Comparison of ENCODE assay signal across 9 mouse cellular contexts in genomic region chr17:31535358-31535757, GRCm38 (mm10). TPM values are rescaled to one million over a fixed set of nuclear protein-coding genes. Genes with fewer than 3 reads are reported as not detected.
DNase-seq lines count a peak whose midpoint lies in the region; ATAC-seq lines count a peak whose summit lies in the region.
"Had no signal": no experiment of that assay in that cellular context is flagged by ENCODE, and none has a peak within 500 bp of the region (broad histone marks: within the 10 kb centered on the region; RNA-seq: fewer than 3 reads in every experiment).

No protein-coding gene starts in this region.

- WGBS in heart, embryonic 13.5 days: 52% methylated on average over 4 of the region's 4 CpGs
- WGBS in embryonic facial prominence, embryonic 11.5 days: 74% methylated on average over 4 of the region's 4 CpGs
- 59% methylated on average over 4 of the region's 4 CpGs for WGBS in hindbrain, embryonic 16.5 days
- 56% methylated on average over 4 of the region's 4 CpGs for WGBS in midbrain, embryonic 15.5 days

- no peak overlapping the region for H3K9ac ChIP-seq in heart, embryonic 13.5 days
- H3K9ac ChIP-seq in embryonic facial prominence, embryonic 11.5 days (replicated peaks; ENCODE audit: low read length): no peak overlapping the region
- no peak overlapping the region for H3K9ac ChIP-seq in hindbrain, embryonic 16.5 days (ENCODE audit: low read depth, low read length)
- no peak overlapping the region for H3K9ac ChIP-seq in midbrain, embryonic 15.5 days
- H3K9ac ChIP-seq: liver, embryonic 14.5 days had no signal

- no peak for ATAC-seq in heart, embryonic 13.5 days (ENCODE audit: extremely low read depth, insufficient number of reproducible peaks, low FRiP score, low TSS enrichment)
- 0 out of 2 replicates have a peak, but pooled peaks have one; percentile 22 for ATAC-seq in embryonic facial prominence, embryonic 11.5 days (replicated peaks; ENCODE audit: insufficient number of reproducible peaks, low FRiP score, low TSS enrichment, low read depth)
- ATAC-seq in hindbrain, embryonic 16.5 days: peak; percentile 35
- ATAC-seq in midbrain, embryonic 15.5 days (replicated peaks): peak; percentile 32
- ATAC-seq in cerebellum, adult (ENCODE audit: insufficient number of reproducible peaks, low FRiP score, low TSS enrichment): no peak

- no peak overlapping the region for H3K4me3 ChIP-seq in heart, embryonic 13.5 days
- H3K4me3 ChIP-seq in embryonic facial prominence, embryonic 11.5 days (ENCODE audit: low read depth, low read length): no peak overlapping the region
- no peak overlapping the region for H3K4me3 ChIP-seq in hindbrain, embryonic 16.5 days (ENCODE audit: low read length)
- H3K4me3 ChIP-seq in midbrain, embryonic 15.5 days: no peak overlapping the region

- no peak for DNase-seq in heart, postnatal 4 days
- DNase-seq in embryonic facial prominence, embryonic 11.5 days (ENCODE audit: low spot score): no peak
- DNase-seq in cerebellum, adult 9-10 months: no peak
- DNase-seq in retina, postnatal 1 day: no peak

- H3K27me3 ChIP-seq in heart, embryonic 13.5 days (replicated peaks): no peaks in the 10 kb centered on the region
- no peaks in the 10 kb centered on the region for H3K27me3 ChIP-seq in embryonic facial prominence, embryonic 11.5 days (ENCODE audit: control insufficient read depth, insufficient read depth, low read length)
- H3K27me3 ChIP-seq in hindbrain, embryonic 16.5 days (replicated peaks; ENCODE audit: control insufficient read depth, insufficient read depth, low read length): no peaks in the 10 kb centered on the region
- no peaks in the 10 kb centered on the region for H3K27me3 ChIP-seq in midbrain, embryonic 15.5 days (replicated peaks)

- H3K9me3 ChIP-seq in heart, embryonic 13.5 days: no peaks in the 10 kb centered on the region
- no peaks in the 10 kb centered on the region for H3K9me3 ChIP-seq in embryonic facial prominence, embryonic 11.5 days (replicated peaks; ENCODE audit: control insufficient read depth, low read length)
- H3K9me3 ChIP-seq in hindbrain, embryonic 16.5 days (ENCODE audit: control insufficient read depth, low read length): no peaks in the 10 kb centered on the region
- H3K9me3 ChIP-seq in midbrain, embryonic 15.5 days: no peaks in the 10 kb centered on the region

- peaks cover 21% of the 10 kb centered on the region for H3K36me3 ChIP-seq in heart, embryonic 13.5 days
- H3K36me3 ChIP-seq in embryonic facial prominence, embryonic 11.5 days (replicated peaks; ENCODE audit: control insufficient read depth, insufficient read depth, low read depth, low read length): 0 out of 2 replicates have a peak, but pooled peaks cover 3% of the 10 kb centered on the region
- peaks cover 6% of the 10 kb centered on the region for H3K36me3 ChIP-seq in hindbrain, embryonic 16.5 days (ENCODE audit: control insufficient read depth, insufficient read depth, low read length)
- peaks cover 7% of the 10 kb centered on the region; the same call in 1 of the 2 replicates for H3K36me3 ChIP-seq in midbrain, embryonic 15.5 days (replicated peaks)

- H3K4me1 ChIP-seq in heart, embryonic 13.5 days: peaks cover 11% of the 10 kb centered on the region
- H3K4me1 ChIP-seq in embryonic facial prominence, embryonic 11.5 days (ENCODE audit: control insufficient read depth, insufficient read depth, low read length): peaks cover 5% of the 10 kb centered on the region; the same call in 1 of the 2 replicates
- peaks cover 11% of the 10 kb centered on the region for H3K4me1 ChIP-seq in hindbrain, embryonic 16.5 days (ENCODE audit: control insufficient read depth, insufficient read depth, low read depth, low read length)
- peaks cover 14% of the 10 kb centered on the region for H3K4me1 ChIP-seq in midbrain, embryonic 15.5 days

- H3K4me2 ChIP-seq in heart, embryonic 13.5 days: peak overlapping the region; percentile 27; the same call in 1 of the 2 replicates
- no peak overlapping the region for H3K4me2 ChIP-seq in embryonic facial prominence, embryonic 11.5 days (ENCODE audit: low read depth, low read length)
- peak overlapping the region; percentile 26; the same call in 1 of the 2 replicates for H3K4me2 ChIP-seq in hindbrain, embryonic 16.5 days (ENCODE audit: low read length)
- H3K4me2 ChIP-seq in midbrain, embryonic 15.5 days: peak overlapping the region; percentile 13; the same call in 1 of the 2 replicates

- peak overlapping the region; percentile 82 for H3K27ac ChIP-seq in heart, embryonic 13.5 days (replicated peaks)
- peak overlapping the region; percentile 52; the same call in 1 of the 2 replicates for H3K27ac ChIP-seq in embryonic facial prominence, embryonic 11.5 days (replicated peaks; ENCODE audit: low read depth, low read length)
- peak overlapping the region; percentile 87 for H3K27ac ChIP-seq in hindbrain, embryonic 16.5 days (ENCODE audit: low read depth, low read length)
- H3K27ac ChIP-seq in midbrain, embryonic 15.5 days: peak overlapping the region; percentile 84
- H3K27ac ChIP-seq: liver, embryonic 14.5 days had no signal

RNA-seq across cellular contexts. Expression of gene Ndufv3, which starts 15.4 kb away (rescaled TPM):
- polyA plus RNA-seq in heart, embryonic 13.5 days (2015; fragmentation: Nextera tagmentation; extraction: Ambion mirVana): 523 and 604 TPM in 2 replicates
- total RNA-seq in heart, postnatal 4 days (2021): 100 to 1,000 TPM; 873 to 920 TPM
- 206 and 237 TPM in 2 replicates for polyA plus RNA-seq in embryonic facial prominence, embryonic 11.5 days (2014; fragmentation: Nextera tagmentation; extraction: Ambion mirVana)
- polyA plus RNA-seq in hindbrain, embryonic 16.5 days (2015; fragmentation: Nextera tagmentation; extraction: Ambion mirVana): 431 and 478 TPM in 2 replicates
- polyA plus RNA-seq in midbrain, embryonic 15.5 days (2015; fragmentation: Nextera tagmentation; extraction: Ambion mirVana): 426 and 433 TPM in 2 replicates

RNA-seq across cellular contexts. Expression of gene Wdr4, which starts 15.6 kb away (rescaled TPM):
- 21.9 and 24.0 TPM in 2 replicates for polyA plus RNA-seq in heart, embryonic 13.5 days (2015; fragmentation: Nextera tagmentation; extraction: Ambion mirVana)
- total RNA-seq in heart, postnatal 4 days (2021): 10 to 100 TPM; 15.9 to 16.4 TPM
- 34.6 and 37.2 TPM in 2 replicates for polyA plus RNA-seq in embryonic facial prominence, embryonic 11.5 days (2014; fragmentation: Nextera tagmentation; extraction: Ambion mirVana)
- polyA plus RNA-seq in hindbrain, embryonic 16.5 days (2015; fragmentation: Nextera tagmentation; extraction: Ambion mirVana): 38.1 and 41.2 TPM in 2 replicates
- 42.2 and 45.3 TPM in 2 replicates for polyA plus RNA-seq in midbrain, embryonic 15.5 days (2015; fragmentation: Nextera tagmentation; extraction: Ambion mirVana)

RNA-seq across cellular contexts. Expression of gene Pknox1, which starts 29.2 kb away (rescaled TPM):
- 14.7 and 15.0 TPM in 2 replicates for polyA plus RNA-seq in heart, embryonic 13.5 days (2015; fragmentation: Nextera tagmentation; extraction: Ambion mirVana)
- total RNA-seq in heart, postnatal 4 days (2021): 10 to 100 TPM; 17.0 to 17.9 TPM
- 24.2 and 27.9 TPM in 2 replicates for polyA plus RNA-seq in embryonic facial prominence, embryonic 11.5 days (2014; fragmentation: Nextera tagmentation; extraction: Ambion mirVana)
- polyA plus RNA-seq in hindbrain, embryonic 16.5 days (2015; fragmentation: Nextera tagmentation; extraction: Ambion mirVana): 33.0 and 35.1 TPM in 2 replicates
- polyA plus RNA-seq in midbrain, embryonic 15.5 days (2015; fragmentation: Nextera tagmentation; extraction: Ambion mirVana): 21.0 and 21.6 TPM in 2 replicates

Comparison
In these comparisons a context has a peak if more than half of its experiments do, and no peak if none do; other contexts are left out.
1. ATAC-seq: peak in embryonic facial prominence, embryonic 11.5 days (single experiment), hindbrain, embryonic 16.5 days (single experiment) and midbrain, embryonic 15.5 days (single experiment); none in heart, embryonic 13.5 days (single experiment) and cerebellum, adult (single experiment).
2. Peak in every context shown above with its lines, with median percentiles within 50 percentile points of each other: H3K27ac ChIP-seq.